Mouse (Mus musculus) T-helper 1 cell (primary cell): ENCODE results near the gene Gm128.

Source experiments
- in situ Hi-C: fragments of 300-600 bp; cut with MboI, MseI; formaldehyde crosslinking; loops from one replicate; pipeline ENCODE4 v1.15.1; 2025; ENCODE audit warnings: high pct_unique_total_duplicates

Gene Gm128

DNA sequence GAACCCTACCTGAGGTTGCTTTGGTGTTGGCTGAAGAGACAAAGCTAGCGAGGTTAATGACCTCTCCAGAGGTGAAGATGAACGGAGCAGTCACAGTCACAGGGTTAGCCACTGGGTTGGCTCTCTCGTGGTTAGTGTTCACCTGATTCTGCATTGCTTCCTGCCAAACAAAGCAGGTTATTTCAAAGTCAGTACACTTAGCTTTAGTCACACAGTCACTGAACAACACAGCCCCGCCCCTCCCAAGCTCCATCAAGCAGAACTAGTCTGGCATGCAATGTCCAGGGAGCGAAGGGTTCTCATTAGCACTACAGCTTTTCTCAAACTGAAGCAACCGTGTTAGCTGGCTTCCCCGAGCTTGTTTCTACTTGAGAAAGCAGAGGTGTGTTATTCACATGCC is 41.3 kb downstream of the Gm128 start:
- in situ Hi-C loops = no loop called here

- in situ Hi-C loops = no loop called here
Observed at GRCm38 (mm10) chr3:95199101-95199500, 42.3 kb downstream of the Gm128 start.

- in situ Hi-C loops = no loop called here
Observed at GRCm38 (mm10) chr3:95195772-95196171, 45.6 kb downstream of the Gm128 start.

GRCm38 (mm10) chr3:95194721-95195135 is 46.7 kb downstream of the Gm128 start:
- in situ Hi-C loops = no loop called here
